Mouse (Mus musculus) CH12.LX (cell line): ENCODE results near the gene Gpr179. TPM values are rescaled to one million over a fixed set of nuclear protein-coding genes. Genes with fewer than 3 reads are reported as not detected.
"Not testable (repeated sequence)": the region's sequence is repeated elsewhere in the genome, so short reads cannot be mapped to it uniquely, and the experiment has no call there.

Experiments
- DNase-seq: peaks from one replicate; pipeline ENCODE4 v3.0.0-alpha.2; 2013; ENCODE audit errors: extremely low read depth
- H3K27ac ChIP-seq: 2 replicates; pipeline ENCODE4 v1.5.1; 2012; ENCODE audit warnings: low read depth, mild to moderate bottlenecking, control low read depth, moderate library complexity; ENCODE audit not compliant: insufficient read depth
- H3K27me3 ChIP-seq: replicated peaks from 2 replicates; pipeline ENCODE3; 2012; ENCODE audit warnings: inconsistent platforms
- H3K36me3 ChIP-seq, 2 experiments: replicated peaks in 1 of 2; 2 replicates each; pipeline versions ENCODE3 to v1.6.1; 2012; ENCODE audit warnings: inconsistent platforms in 1 of 2, low read length in 1 of 2, mild to moderate bottlenecking in 1 of 2, mixed read lengths in 1 of 2, moderate library complexity in 1 of 2; ENCODE audit not compliant: control insufficient read depth in 1 of 2, insufficient read depth in 1 of 2
- H3K4me1 ChIP-seq, 2 experiments: 2 replicates each; pipeline ENCODE4 v1.6.1; 2012; ENCODE audit warnings: inconsistent platforms in 1 of 2, moderate library complexity in 1 of 2; ENCODE audit not compliant: insufficient read depth in 2 of 2, control insufficient read depth in 1 of 2
- H3K4me2 ChIP-seq: 2 replicates; pipeline ENCODE4 v1.6.1; 2012; ENCODE audit warnings: low read depth, mild to moderate bottlenecking, control low read depth; ENCODE audit not compliant: poor library complexity, insufficient read depth, severe bottlenecking
- H3K4me3 ChIP-seq, 3 experiments: fragments of 150-350 bp in 1 of 3; sonication (generic) in 1 of 3; replicated peaks in 1 of 3; 2 replicates each; pipeline versions ENCODE3 to v1.5.1; 2011 to 2012; ENCODE audit warnings: low read depth in 2 of 3, low read length in 2 of 3, mild to moderate bottlenecking in 2 of 3, moderate library complexity in 2 of 3, control low read depth in 1 of 3, improper control_type of control experiment in 1 of 3, inconsistent platforms in 1 of 3, mixed read lengths in 1 of 3; ENCODE audit not compliant: poor library complexity in 1 of 3
- H3K79me2 ChIP-seq: replicated peaks from 2 replicates; pipeline ENCODE4 v1.6.1; 2012; ENCODE audit warnings: mild to moderate bottlenecking, moderate library complexity; ENCODE audit not compliant: control insufficient read depth, poor library complexity, insufficient read depth, severe bottlenecking; ENCODE audit errors: extremely low read depth
- H3K9ac ChIP-seq: 2 replicates; pipeline ENCODE4 v1.6.1; 2012; ENCODE audit warnings: low read depth, mild to moderate bottlenecking, control low read depth, moderate library complexity; ENCODE audit not compliant: insufficient read depth
- H3K9me3 ChIP-seq: replicated peaks from 2 replicates; pipeline ENCODE3; 2012; ENCODE audit warnings: low read length, inconsistent platforms, mixed read lengths
- BHLHE40 ChIP-seq: IDR thresholded peaks from 2 replicates; pipeline ENCODE4 v1.6.1; 2011; ENCODE audit warnings: mild to moderate bottlenecking, low read depth, low read length, improper control_type of control experiment
- CHD2 ChIP-seq: IDR thresholded peaks from 2 replicates; pipeline ENCODE4 v1.6.1; 2011; ENCODE audit warnings: low read length, improper control_type of control experiment
- E2F4 ChIP-seq: IDR thresholded peaks from 2 replicates; pipeline ENCODE4 v1.6.1; 2011; ENCODE audit warnings: low read depth, low read length, improper control_type of control experiment; ENCODE audit not compliant: insufficient replicate concordance
- EP300 ChIP-seq: IDR thresholded peaks from 2 replicates; pipeline ENCODE4 v1.6.1; 2011; ENCODE audit warnings: low read length, improper control_type of control experiment
- ETS1 ChIP-seq: conservative IDR thresholded peaks from 2 replicates; pipeline ENCODE4 v1.6.1; 2012; ENCODE audit warnings: low read depth, mild to moderate bottlenecking, inconsistent platforms, low read length, improper control_type of control experiment, moderate library complexity
- GABPA ChIP-seq: IDR thresholded peaks from 2 replicates; pipeline ENCODE4 v1.6.1; 2012; ENCODE audit warnings: low read depth, low read length, improper control_type of control experiment, inconsistent platforms; ENCODE audit not compliant: insufficient replicate concordance
- HCFC1 ChIP-seq: IDR thresholded peaks from 2 replicates; pipeline ENCODE4 v1.6.1; 2012; ENCODE audit warnings: low read depth, mild to moderate bottlenecking, inconsistent platforms, low read length, improper control_type of control experiment
- JUN ChIP-seq: IDR thresholded peaks from 2 replicates; pipeline ENCODE4 v1.6.1; 2011; ENCODE audit warnings: low read depth, mild to moderate bottlenecking, low read length, improper control_type of control experiment, moderate library complexity; ENCODE audit not compliant: insufficient read depth
- JUND ChIP-seq: conservative IDR thresholded peaks from 2 replicates; pipeline ENCODE4 v1.6.1; 2011; ENCODE audit warnings: low read depth, low read length, improper control_type of control experiment
- MAZ ChIP-seq: IDR thresholded peaks from 2 replicates; pipeline ENCODE4 v1.6.1; 2012; ENCODE audit warnings: low read depth, mild to moderate bottlenecking, inconsistent platforms, low read length, improper control_type of control experiment, moderate library complexity
- MEF2A ChIP-seq: IDR thresholded peaks from 2 replicates; pipeline ENCODE4 v1.6.1; 2014; ENCODE audit warnings: low read depth, mild to moderate bottlenecking, inconsistent platforms, low read length, improper control_type of control experiment, borderline replicate concordance
- MXI1 ChIP-seq: IDR thresholded peaks from 2 replicates; pipeline ENCODE4 v1.6.1; 2011; ENCODE audit warnings: mild to moderate bottlenecking, low read depth, low read length, improper control_type of control experiment
- MYC ChIP-seq: IDR thresholded peaks from 2 replicates; pipeline ENCODE4 v1.6.1; 2011; ENCODE audit warnings: low read depth, mild to moderate bottlenecking, improper control_type of control experiment, low read length
- POLR2A ChIP-seq: IDR thresholded peaks from 2 replicates; pipeline ENCODE4 v1.6.1; 2011; ENCODE audit warnings: low read depth, mild to moderate bottlenecking, improper control_type of control experiment, low read length
- POLR2AphosphoS2 ChIP-seq: IDR thresholded peaks from 2 replicates; pipeline ENCODE4 v1.6.1; 2011; ENCODE audit warnings: low read depth, low read length, improper control_type of control experiment
- RAD21 ChIP-seq: IDR thresholded peaks from 2 replicates; pipeline ENCODE4 v1.6.1; 2011; ENCODE audit warnings: low read depth, mild to moderate bottlenecking, low read length, improper control_type of control experiment, moderate library complexity
- SIN3A ChIP-seq: IDR thresholded peaks from 2 replicates; pipeline ENCODE4 v1.6.1; 2012; ENCODE audit warnings: low read length, improper control_type of control experiment, inconsistent platforms
- TCF12 ChIP-seq: IDR thresholded peaks from 2 replicates; pipeline ENCODE4 v1.6.1; 2014; ENCODE audit warnings: low read depth, mild to moderate bottlenecking, inconsistent platforms, low read length, improper control_type of control experiment
- UBTF ChIP-seq: IDR thresholded peaks from 2 replicates; pipeline ENCODE4 v1.6.1; 2012; ENCODE audit warnings: low read depth, mild to moderate bottlenecking, inconsistent platforms, low read length, improper control_type of control experiment, moderate library complexity
- ZC3H11A ChIP-seq: IDR thresholded peaks from 2 replicates; pipeline ENCODE4 v1.6.1; 2012; ENCODE audit warnings: low read depth, mild to moderate bottlenecking, inconsistent platforms, low read length, improper control_type of control experiment
- ZNF384 ChIP-seq: IDR thresholded peaks from 2 replicates; pipeline ENCODE4 v1.6.1; 2012; ENCODE audit warnings: low read depth, low read length, improper control_type of control experiment, inconsistent platforms
- dilution Hi-C: fragments of 300-500 bp; cut with MboI; formaldehyde crosslinking; loops from 2 replicates; pipeline ENCODE4 v1.14.3; 2020; ENCODE audit warnings: low sequenced_read_pairs; ENCODE audit not compliant: extremely low pct_unique_long_range_greater_than_20kb, extremely low pct_ligation_motif_present
- in situ Hi-C: fragments of 300-500 bp; cut with MboI; formaldehyde crosslinking; loops from 3 replicates; pipeline ENCODE4 v1.14.3; 2019; ENCODE audit warnings: low sequenced_read_pairs, low pct_ligation_motif_present, low pct_unique_long_range_greater_than_20kb, mixed read lengths
- polyA plus RNA-seq: library from polyadenylated mRNA; unstranded; fragments of >175 nt; gene quantifications from 2 replicates; pipeline ENCODE4 v1.2.1, GENCODE M21; 2012; ENCODE audit warnings: low read depth; ENCODE audit not compliant: insufficient read length
- total RNA-seq, 2 experiments: library from RNA; depleted of rRNA; stranded (reverse); fragments of 300-350 nt in 1 of 2; fragments of >200 nt in 1 of 2; gene quantifications; 2 replicates each; pipeline ENCODE4 v1.2.3; 2012 to 2014

The Gpr179 gene
- total and polyA plus RNA-seq, 3 experiments = 0.03 to 0.08 TPM; not detected in 1

- H3K4me2 ChIP-seq, H3K9ac ChIP-seq, DNase-seq, H3K4me3 ChIP-seq, H3K27ac ChIP-seq, H3K9me3 ChIP-seq, H3K36me3 ChIP-seq, dilution Hi-C loops, H3K27me3 ChIP-seq: not testable (repeated sequence)
- TF ChIP-seq ZNF384 = peak; percentile 63; the same call in 1 of the 2 replicates
- in situ Hi-C loops = loop anchor here (5.0 kb wide), 1 partner anchor 36 kb away; no protein-coding TSS in a partner anchor
- H3K4me1 ChIP-seq = peaks cover 2 to 35% of the 10 kb centered on the region in 2 experiments; a peak in 3 of 4 replicates
- peaks cover 11% of the 10 kb centered on the region for H3K79me2 ChIP-seq
Measured at GRCm38 (mm10) chr11:97312871-97313270, 39.0 kb downstream of the Gpr179 start.

GRCm38 (mm10) chr11:97310895-97311631 is 40.8 kb downstream of the Gpr179 start:
- H3K27ac ChIP-seq = no peak overlapping the region
- no peak overlapping the region for H3K9ac ChIP-seq
- no peaks in the 10 kb centered on the region for H3K9me3 ChIP-seq
- no peak for DNase-seq
- H3K79me2 ChIP-seq = no peaks in the 10 kb centered on the region; the same call in 1 of the 2 replicates
- dilution Hi-C loops (no loop called here), in situ Hi-C loops (loop anchor here (5.0 kb wide), 1 partner anchor 34 kb away; no protein-coding TSS in a partner anchor)
- no peaks in the 10 kb centered on the region for H3K27me3 ChIP-seq
- no peaks in the 10 kb centered on the region for H3K36me3 ChIP-seq
- H3K4me1 ChIP-seq = peaks cover 0 to 24% of the 10 kb centered on the region in 2 experiments; a peak in 2 of 4 replicates
- no peak overlapping the region for H3K4me3 ChIP-seq
- H3K4me2 ChIP-seq = no peak overlapping the region
- TF ChIP-seq ETS1 (no peak), HCFC1 (no peak), MAZ (no peak), RAD21 (no peak), ZC3H11A (no peak), MXI1 (no peak)

GRCm38 (mm10) chr11:97309911-97310571 is 41.8 kb downstream of the Gpr179 start:
- Histone ChIP-seq H3K79me2 (no peaks in the 10 kb centered on the region), H3K27ac (peak overlapping the region; percentile 76)
- peak; percentile 46 for TF ChIP-seq CHD2
- peak; percentile 53; the same call in 1 of the 2 replicates for TF ChIP-seq HCFC1
- peak; percentile 90 for TF ChIP-seq TCF12
- TF ChIP-seq E2F4 = no peak
- TF ChIP-seq EP300 = peak; percentile 58; the same call in 1 of the 2 replicates
- TF ChIP-seq MYC = peak; percentile 91
- TF ChIP-seq ZC3H11A = no peak; the same call in 1 of the 2 replicates
- TF ChIP-seq POLR2AphosphoS2 = peak; percentile 77; the same call in 1 of the 2 replicates
- TF ChIP-seq ETS1 = peak; percentile 45
- no peak for TF ChIP-seq GABPA
- peak; percentile 82 for TF ChIP-seq MEF2A
- peak; percentile 58; the same call in 1 of the 2 replicates for TF ChIP-seq JUND
- peak; percentile 77 for TF ChIP-seq BHLHE40
- TF ChIP-seq JUN = 0 out of 2 replicates have a peak, but pooled peaks have one; percentile 7
- peak; percentile 70 for TF ChIP-seq POLR2A
- TF ChIP-seq SIN3A = peak; percentile 58
- TF ChIP-seq UBTF = no peak
- TF ChIP-seq MXI1 = peak; percentile 57

More at GRCm38 (mm10) chr11:97309911-97310571, 41.8 kb downstream of the Gpr179 start:
- Histone ChIP-seq H3K9me3 (no peaks in the 10 kb centered on the region), H3K4me3 (peak overlapping the region; percentile 68 to 78 (median 69)), H3K9ac (peak overlapping the region; percentile 88), H3K36me3 (no peaks in the 10 kb centered on the region), H3K27me3 (no peaks in the 10 kb centered on the region), H3K4me2 (peak overlapping the region; percentile 63), H3K4me1 (peaks cover 0 to 23% of the 10 kb centered on the region in 2 experiments; a peak in 2 of 4 replicates)
- dilution Hi-C loops (no loop called here), in situ Hi-C loops (loop anchor here (5.0 kb wide), 1 partner anchor 33 kb away; no protein-coding TSS in a partner anchor)
- peak; percentile 96 for DNase-seq
